Mouse (Mus musculus): ENCODE data around the gene Zbtb38.

DNA sequence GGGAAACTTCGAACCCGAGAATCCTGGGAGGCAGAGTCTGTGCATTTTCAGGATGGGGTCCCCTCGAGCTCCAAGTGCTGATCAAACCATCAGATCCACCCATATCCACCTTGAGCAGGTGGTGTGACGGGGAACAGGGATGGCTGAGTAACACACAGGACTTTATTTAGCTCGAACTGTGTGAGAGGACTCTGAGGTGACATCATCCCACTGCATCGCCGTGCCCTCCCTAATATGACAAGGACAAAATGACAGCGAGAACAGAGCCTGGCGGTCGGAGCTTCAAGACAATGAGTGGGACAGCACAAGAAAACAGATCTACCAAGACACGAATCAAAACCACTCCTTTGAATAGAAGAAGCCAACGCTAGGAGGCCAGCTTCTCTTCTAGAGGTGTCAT is 40.6 kb downstream of the Zbtb38 start:
- no peak for TF ChIP-seq CTCF (IDR thresholded peaks at IDR 0.05; ENCODE audit: low read depth, low read length)
- TF ChIP-seq POLR2A (IDR thresholded peaks at IDR 0.05; ENCODE audit: extremely low read depth, insufficient read depth, low read length): no peak

All from liver, adult 2 months (tissue).